Mouse (Mus musculus): Measurements from ENCODE around the gene Gnb5.

Gnb5 gene

DNA sequence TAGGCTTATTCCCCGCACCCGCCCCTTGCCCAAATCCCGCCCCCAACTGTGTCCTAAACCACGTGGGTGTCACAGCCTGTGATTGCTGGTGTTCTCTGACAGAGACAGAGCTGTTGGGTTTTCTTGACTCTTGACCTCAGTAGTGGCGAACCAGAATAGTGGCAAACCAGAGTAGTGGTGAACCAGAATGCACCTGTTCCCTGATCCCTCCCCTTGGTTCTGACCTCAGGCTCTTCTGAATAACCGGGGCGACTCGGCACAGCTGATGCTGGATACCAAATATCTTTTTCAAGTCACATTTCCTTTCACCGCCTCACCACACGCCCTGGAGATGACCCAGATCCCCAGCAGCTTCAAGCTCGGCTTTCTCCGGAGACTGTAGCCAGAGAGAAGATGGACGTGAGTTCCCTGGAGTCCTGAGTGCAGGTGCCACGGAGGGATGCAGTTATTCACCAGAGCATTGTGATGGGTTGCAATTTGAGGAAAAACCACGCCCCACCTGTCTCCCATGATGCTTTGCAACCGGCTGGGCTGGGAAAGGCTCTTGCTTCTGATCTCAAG lies 2.3 kb upstream of the Gnb5 start:
- no peak for ATAC-seq (ENCODE audit: insufficient number of reproducible peaks, low FRiP score, low TSS enrichment)

DNA sequence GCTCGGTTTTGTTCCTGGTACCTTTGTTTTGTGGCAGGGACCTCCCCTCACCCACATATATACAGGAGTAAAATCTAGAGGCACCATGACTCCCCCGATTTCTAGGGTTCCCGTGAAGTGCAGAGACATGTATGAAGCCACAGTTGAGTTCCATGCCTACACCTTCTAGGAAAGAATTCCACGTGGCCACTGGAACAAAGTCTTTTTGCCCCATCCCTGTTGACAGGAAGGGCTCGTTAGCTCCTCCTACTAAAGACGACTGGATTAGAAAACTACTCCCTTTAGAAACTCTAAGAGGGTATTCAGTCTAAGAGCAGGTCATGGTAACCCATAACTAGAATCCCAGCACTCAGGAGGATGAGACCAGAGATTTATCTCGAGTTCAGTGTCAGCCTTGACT lies 1.8 kb upstream of the Gnb5 start:
- ATAC-seq (ENCODE audit: insufficient number of reproducible peaks, low FRiP score, low TSS enrichment): no peak

DNA sequence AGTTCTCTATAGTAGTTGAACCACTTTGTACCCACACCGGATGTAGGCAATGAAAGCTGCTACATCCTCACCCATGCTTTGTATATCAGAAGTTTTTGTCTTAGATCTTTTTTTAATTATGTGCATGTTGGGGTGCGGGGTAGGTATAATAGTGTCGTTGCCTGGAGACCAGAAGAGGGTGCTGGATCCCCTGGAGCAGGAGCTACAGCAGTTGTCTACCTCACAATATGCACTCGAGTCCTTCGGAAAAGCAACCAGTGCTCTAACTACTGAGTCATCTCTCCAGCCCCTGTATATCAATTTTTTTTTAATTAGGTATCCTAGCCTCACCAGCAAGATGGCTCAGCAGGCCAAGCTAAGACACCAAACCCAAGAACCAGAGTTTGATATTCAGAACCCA lies 927 bp downstream of the Gnb5 start:
- no peak for ATAC-seq (ENCODE audit: insufficient number of reproducible peaks, low FRiP score, low TSS enrichment)

DNA sequence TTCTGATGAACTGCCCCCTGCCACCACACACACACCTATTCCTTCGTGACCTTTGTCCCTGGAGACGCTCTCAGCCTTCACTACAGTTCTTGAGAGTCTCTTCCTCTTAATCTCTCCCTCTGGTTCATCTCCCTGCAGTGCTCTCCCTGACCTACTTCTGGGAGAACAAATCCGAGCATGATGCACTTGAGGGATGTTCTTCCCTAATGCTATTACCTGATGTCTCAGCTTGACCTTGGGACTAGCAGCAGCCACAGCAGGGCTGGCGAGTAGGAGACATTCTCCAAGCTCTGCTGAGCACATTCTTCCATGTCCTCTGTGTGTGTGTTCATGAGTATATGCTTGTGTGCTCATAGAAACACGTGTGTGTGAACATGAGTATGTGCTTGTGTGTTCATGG lies 2.5 kb downstream of the Gnb5 start:
- ATAC-seq (ENCODE audit: insufficient number of reproducible peaks, low FRiP score, low TSS enrichment): no peak

DNA sequence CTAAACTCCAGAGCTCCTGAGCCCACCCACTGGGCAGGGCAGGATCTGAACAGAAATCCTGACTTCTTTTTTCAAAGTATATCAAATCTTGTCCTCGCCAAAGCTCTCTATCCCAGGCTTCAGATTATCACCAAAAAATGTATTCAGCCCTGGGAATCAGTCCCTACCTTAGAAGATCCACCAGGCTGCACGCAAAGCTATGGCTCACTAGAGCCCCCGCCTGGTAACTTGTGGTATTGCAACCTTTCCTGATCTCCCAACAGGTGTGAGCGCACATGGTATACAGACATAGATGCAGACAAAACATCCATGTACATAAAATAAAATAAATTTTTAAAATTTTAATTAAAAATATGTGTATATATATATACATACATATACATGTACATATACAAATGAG lies 5.9 kb downstream of the Gnb5 start:
- ATAC-seq (ENCODE audit: insufficient number of reproducible peaks, low FRiP score, low TSS enrichment): no peak

DNA sequence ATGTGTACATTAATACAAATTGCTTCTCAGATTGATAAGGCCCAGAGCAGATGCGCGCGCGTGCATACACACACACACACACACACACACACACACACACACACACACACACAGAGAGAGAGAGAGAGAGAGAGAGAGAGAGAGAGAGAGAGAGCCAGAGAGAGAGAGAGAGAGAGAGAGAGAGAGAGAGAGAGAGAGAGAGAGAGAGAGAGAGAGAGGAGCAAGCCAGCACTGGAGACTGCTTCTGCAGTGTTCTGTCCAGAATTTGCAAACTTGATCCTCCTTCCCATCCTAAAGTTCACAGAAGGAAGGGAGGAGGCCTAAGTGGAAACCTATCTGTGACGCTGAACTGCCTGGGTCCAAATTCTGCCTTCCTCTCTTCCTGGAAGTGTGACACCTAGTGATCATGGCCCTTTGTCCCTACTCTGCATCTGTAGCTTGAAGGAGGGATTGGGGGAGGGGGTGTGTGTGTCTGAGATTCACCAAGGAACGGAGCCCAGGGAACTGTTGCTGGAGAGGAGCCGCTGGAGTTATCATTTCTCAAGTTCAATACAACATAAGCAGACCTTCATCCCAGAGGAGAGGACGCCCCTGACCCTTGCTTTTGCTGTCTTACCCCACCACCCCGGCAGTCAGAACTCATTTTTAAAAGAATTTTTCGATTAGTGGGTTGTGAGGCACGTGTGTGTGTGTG lies 7.2 kb downstream of the Gnb5 start:
- ATAC-seq (ENCODE audit: insufficient number of reproducible peaks, low FRiP score, low TSS enrichment): no peak

DNA sequence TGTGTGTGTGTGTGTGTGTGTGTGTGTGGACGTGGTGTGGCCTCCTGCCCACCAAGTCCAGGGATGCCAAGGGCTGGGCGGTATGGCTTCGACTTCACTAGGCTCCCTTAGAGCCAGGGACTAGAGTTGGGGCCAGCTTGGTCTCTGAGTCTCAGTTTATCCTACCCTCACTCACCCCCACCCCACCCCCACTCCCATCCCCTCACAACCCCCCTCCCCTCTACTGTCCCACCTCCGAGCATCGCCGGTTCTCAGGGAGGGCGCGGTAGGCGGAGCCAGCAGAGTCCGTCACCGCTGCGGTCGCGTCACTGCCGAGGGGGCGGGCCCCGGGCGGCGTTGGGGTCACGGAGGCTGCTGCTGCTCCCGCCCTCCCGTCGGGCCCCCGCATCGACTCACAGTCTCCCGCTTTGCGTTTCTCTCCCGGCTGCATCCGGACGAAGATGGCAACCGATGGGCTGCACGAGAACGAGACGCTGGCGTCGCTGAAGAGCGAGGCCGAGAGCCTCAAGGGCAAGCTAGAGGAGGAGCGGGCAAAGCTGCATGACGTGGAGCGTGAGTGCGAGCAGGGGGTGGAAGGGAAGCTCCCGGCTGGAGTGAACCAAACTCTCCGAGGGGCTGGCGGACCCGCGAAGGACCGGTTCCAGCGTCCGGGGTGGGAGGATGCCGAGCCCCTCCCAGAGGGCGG lies 7.9 kb downstream of the Gnb5 start:
- peak; percentile 71 for ATAC-seq (ENCODE audit: insufficient number of reproducible peaks, low FRiP score, low TSS enrichment)

DNA sequence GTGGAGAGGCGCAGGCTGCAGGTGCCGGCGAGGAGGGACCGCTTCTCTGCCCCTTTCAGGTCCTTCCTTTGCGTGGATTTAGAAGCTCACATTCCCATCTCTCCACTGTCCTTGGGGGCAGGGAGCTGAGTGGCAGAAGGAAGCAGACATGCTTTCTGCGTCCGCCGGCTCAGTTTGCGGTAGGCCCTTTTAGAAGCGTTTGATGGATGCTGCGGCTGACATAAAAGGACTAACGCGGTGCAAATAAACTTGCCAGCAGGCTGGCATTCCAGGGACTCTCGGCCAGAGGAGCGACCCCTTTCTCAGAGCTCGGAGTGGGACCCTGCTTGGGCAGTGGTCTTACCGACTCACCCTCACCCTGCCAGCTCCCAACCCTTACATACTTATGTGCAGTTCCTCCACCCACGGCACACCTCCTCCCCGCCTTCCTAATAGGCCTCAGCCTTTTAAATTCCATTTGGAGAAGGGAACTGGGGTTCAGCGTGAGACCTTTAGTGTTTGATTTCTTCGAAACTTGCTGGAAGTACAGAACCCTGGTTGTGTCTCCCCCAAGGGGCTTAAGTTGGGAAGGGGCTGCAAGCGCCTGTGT lies 8.5 kb downstream of the Gnb5 start:
- 0 out of 2 replicates have a peak, but pooled peaks have one; percentile 12 for ATAC-seq (ENCODE audit: insufficient number of reproducible peaks, low FRiP score, low TSS enrichment)

DNA sequence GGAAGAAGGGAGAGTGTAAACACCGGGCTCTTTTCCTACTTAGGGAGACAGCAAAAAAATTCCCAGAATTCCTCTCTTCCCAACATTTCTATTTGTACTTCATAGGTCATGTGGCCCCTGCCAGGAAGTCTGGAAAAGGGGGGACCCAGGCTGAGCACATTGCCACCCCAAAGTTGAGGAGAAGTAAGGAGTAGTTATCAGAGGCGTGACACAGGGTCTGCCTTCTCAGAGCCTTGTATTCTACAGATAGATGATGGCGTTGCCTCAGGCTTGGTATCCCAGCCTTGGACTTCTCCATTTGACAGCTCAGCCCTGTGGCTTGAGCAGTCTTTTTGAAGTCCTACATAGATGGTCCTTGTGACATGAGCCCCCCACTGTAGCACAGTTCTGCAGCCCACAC lies 9.2 kb downstream of the Gnb5 start:
- ATAC-seq (ENCODE audit: insufficient number of reproducible peaks, low FRiP score, low TSS enrichment): no peak

DNA sequence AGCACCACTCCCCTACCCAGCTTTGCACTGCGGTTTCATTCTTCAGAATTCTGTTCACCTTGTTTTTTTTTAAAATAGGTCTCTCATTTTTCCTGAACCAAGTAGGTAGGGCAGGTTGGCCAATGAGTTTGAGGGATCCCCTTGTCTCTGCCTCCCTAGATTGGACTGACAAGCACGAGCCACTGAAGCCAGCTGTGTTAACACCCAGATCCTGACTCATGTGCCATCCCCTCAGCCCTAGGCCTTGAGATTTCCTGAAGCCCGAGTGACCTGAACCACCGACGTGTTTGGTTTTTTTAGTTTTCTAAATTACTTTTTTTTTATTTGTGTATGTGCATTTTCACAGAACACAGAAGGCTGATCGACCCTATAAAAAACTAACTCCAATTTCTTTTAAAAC lies 10.7 kb downstream of the Gnb5 start:
- ATAC-seq (ENCODE audit: insufficient number of reproducible peaks, low FRiP score, low TSS enrichment): no peak

DNA sequence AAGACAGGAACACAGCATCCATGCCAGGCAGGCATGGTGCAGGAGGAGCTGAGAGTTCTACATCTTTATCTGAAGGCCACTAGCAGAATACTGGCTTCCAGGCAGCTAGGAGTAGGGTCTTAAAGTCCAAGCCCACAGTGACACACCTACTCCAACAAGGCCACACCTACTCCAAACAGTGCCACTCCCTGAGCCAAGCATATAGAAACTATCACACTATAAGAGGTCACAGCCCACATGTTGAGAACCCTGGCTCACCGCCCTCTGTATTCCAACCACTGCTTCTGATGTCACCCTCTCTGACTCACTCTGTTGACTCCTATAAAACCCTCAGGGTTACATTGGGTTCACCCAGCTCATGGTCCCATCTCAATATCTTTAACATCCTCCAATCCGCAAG lies 12.1 kb downstream of the Gnb5 start:
- ATAC-seq (ENCODE audit: insufficient number of reproducible peaks, low FRiP score, low TSS enrichment): no peak

DNA sequence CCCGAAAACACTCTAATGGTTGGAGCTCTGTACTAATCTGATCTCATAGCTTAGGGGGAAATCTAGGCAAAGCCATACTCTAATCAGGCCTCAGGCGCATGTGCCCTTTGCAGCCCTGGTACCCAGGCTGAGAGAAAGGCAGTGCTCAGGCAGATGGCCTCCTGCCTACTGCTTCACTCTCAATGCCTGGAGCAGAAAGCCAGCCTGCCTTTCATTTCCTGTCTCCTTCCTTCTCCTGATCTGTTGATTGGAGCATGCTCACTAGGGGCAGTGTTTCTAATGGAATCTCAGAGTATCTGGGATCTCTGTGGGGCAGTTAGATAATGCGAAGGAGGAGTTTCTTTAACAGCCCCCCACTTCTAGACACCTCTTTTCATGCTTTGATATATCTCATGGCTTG lies 13.3 kb downstream of the Gnb5 start:
- ATAC-seq (ENCODE audit: insufficient number of reproducible peaks, low FRiP score, low TSS enrichment): peak; percentile 59; the same call in 1 of the 2 replicates

DNA sequence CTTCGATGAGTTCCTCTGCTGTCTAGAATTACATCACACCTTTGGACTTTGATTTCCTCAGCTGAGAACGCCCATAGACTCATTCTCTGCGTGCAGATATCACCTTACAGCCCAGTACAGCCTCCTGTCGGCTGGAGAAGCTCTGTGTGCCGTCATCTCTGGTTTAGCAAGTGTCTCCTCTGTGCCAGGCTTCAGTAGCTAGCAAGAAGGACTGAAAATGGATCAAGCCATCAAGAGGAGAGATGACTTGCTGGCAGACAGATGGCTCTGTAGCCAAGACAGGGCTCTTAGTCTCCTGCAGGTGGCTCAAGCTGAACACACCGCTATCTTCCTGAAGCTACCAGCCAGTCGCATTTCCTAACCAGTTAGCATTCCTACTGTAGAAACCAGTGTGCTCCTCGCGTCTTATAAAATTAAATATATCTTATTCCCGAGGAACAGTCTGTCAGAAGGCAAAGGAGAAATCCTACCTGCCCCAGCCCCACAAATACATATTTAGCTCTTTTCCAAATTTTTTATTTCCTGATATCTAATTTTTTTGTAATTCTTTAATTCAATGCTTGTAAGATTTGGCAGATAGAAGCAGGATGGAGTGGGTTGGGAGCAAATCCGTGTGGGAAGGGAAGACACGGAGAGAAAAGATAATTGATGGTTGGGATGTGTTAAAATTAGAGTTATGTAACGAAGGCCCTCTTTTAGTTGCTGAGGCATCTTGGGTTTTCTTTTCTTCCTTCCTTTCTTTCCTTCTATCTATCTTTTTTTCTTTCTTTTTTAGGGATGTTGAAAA lies 16.2 kb downstream of the Gnb5 start:
- ATAC-seq (ENCODE audit: insufficient number of reproducible peaks, low FRiP score, low TSS enrichment): peak; percentile 85

DNA sequence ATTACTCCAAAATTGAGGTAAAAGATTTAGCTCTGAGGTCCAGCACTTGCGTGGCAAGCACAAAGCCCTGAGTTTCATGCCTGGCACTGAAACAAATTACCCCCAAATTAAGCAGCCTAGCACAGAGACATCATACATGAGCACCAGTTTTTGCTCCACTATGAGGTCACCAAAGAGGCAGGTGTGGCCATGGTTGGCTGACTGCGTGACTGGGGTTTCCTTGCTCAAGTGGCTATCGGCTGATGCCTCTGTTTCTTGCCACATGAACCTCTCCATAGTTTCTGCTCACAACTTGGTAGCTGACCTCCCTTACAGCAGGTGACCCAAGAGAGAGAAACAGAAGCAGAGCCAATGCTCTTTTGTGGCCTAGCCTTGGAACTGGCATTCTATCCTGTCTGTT lies 22.0 kb downstream of the Gnb5 start:
- no peak for ATAC-seq (ENCODE audit: insufficient number of reproducible peaks, low FRiP score, low TSS enrichment)

DNA sequence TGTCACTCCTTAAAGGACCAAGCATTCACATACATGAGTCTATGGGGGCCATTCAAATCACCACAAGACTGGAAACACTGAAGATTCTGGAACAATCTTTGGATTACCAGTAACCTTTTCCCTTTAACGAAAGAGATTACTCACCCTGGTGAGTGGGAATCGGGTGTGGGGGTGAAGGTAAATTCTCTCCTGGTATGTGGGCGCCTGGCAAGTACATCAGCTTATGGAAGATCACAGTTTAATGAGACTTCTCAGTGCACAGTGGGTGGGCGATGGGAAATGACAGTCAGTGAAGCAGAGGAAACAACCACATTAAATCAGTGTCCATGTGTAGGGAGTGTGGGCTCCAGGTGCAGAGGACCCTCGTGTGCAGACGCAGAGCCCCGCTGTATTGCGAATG lies 24.7 kb downstream of the Gnb5 start:
- no peak for ATAC-seq (ENCODE audit: insufficient number of reproducible peaks, low FRiP score, low TSS enrichment)

DNA sequence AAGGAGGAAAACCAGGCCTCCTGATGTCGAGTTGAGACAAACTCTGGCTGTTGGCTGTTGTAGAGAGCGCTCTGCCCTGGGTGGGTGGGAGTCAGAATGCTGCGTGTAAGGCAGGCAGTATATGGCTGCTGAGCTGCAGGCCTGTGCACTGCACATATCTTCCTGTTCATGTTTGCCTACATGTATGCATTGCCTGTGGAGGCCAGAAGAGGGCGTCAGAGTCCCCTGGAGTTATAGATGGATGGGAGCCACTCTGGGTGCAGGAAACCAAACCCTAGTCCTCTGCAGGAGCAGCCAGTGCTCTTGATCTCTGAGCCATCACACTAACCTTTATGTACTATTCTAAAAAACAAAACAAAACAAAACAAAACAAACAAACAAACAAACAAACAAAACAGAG lies 28.4 kb downstream of the Gnb5 start:
- no peak for ATAC-seq (ENCODE audit: insufficient number of reproducible peaks, low FRiP score, low TSS enrichment)

DNA sequence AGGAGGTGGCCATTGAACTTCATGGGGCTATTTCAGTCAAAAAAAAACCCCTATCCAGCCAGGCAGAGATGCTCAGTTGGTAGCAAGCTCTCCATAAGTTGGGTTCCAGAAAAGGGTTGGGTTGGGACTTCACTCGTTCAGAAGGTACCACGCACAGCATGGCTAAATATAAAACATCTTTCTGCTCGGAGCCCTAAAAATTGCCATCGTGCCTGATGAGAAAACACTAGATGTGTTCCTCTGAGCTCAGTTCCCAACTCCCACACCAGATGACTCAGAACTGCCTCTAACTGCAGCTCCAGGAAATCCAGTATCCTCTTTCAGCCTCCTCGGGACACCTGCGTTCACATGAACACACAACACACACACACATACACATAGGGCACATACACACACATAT lies 31.9 kb downstream of the Gnb5 start:
- ATAC-seq (ENCODE audit: insufficient number of reproducible peaks, low FRiP score, low TSS enrichment): no peak

DNA sequence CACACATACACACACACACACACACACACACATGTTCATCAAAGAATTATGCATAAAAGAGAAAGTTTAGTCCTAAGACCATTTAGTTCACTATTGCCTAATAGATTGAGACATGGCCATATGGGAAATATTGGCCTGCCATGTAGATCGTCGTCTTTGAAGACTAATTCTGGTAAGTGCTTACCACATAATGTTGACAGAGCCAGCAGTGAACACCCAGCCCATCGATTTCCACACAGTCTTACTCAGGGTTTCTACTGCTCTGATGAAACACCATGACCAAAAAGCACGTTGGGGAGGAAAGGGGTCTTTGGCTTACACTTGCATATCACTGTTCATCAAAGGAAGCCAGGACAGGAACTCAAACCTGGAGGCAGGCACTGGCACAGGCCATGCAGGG lies 36.3 kb downstream of the Gnb5 start:
- no peak for ATAC-seq (ENCODE audit: insufficient number of reproducible peaks, low FRiP score, low TSS enrichment)

DNA sequence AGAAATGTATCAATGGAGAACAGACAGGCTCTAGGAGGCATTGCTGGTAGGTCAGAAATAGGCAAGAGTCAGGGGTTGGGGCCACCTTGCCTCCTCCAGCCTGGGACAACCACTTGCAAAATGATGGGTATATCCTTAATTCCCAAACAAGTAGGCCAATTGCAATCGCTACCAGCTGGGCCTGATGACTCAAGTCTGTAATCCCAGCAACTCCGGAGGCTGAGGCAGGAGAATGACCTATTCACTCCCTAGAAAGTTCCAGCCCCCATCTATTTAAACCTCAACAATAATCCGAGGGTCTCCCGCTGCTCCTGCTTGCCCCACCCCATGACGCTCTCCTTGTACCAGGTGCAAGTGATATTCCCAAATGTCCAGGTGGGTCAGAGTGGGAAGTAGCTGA lies 41.4 kb downstream of the Gnb5 start, which contains the start of gene Bcl2l10:
Gene Bcl2l10 (plus strand): TSS at position 301 of the 400 bp plus-strand sequence.
- ATAC-seq (ENCODE audit: insufficient number of reproducible peaks, low FRiP score, low TSS enrichment): no peak

DNA sequence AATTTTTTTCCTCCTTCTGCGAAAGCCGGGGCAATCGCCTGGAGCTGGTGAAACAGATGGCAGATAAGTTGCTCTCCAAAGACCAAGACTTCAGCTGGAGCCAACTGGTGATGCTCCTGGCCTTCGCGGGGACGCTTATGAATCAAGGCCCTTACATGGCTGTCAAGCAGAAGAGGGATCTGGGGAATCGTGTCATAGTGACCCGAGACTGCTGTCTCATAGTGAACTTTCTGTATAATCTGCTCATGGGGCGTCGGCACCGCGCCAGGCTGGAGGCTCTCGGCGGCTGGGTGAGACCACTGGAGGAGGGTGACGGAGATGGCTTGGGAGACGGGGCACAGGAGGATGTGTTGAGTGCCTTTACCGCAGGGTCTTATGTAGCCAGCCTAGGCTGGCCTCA lies 42.0 kb downstream of the Gnb5 start:
- no peak for ATAC-seq (ENCODE audit: insufficient number of reproducible peaks, low FRiP score, low TSS enrichment)

DNA sequence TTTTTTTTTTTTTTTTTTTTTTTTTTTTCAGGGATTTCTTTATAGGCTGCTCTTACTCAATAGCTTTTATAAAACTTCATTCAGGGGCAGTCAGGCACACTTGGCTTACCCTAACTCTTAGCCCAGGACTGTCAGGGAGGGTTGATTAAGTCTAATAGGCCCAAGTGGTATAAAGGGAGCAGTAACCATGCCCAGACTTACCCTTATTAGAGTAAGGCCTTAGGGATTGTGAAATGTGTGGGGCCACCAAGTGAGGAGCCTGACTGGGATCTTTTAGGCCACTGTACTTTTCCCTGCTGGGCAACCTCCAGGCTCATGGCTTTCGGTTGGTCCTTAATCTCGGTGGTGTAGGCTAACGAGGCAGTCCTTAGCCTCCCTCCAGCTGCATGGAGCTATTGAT lies 42.6 kb downstream of the Gnb5 start:
- ATAC-seq (ENCODE audit: insufficient number of reproducible peaks, low FRiP score, low TSS enrichment): no peak
